Mouse (Mus musculus) neural tube, postnatal 0 days (tissue): ENCODE results near the gene Lrrc20. TPM values are rescaled to one million over a fixed set of nuclear protein-coding genes. Genes with fewer than 3 reads are reported as not detected.

ENCODE experiments used
- polyA plus RNA-seq: library from polyadenylated mRNA; unstranded; fragments of >200 nt; fragmentation: Nextera tagmentation; extraction: Ambion mirVana; gene quantifications from 2 replicates; pipeline ENCODE4 v1.2.1, GENCODE M21; 2015

The Lrrc20 gene
- 7.7 and 8.7 TPM in 2 replicates for polyA plus RNA-seq

GRCm38 (mm10) chr10:61475594-61476439, at the start of gene Lrrc20:
Gene Lrrc20, plus strand, starts transcription at chr10:61475801.

DNA sequence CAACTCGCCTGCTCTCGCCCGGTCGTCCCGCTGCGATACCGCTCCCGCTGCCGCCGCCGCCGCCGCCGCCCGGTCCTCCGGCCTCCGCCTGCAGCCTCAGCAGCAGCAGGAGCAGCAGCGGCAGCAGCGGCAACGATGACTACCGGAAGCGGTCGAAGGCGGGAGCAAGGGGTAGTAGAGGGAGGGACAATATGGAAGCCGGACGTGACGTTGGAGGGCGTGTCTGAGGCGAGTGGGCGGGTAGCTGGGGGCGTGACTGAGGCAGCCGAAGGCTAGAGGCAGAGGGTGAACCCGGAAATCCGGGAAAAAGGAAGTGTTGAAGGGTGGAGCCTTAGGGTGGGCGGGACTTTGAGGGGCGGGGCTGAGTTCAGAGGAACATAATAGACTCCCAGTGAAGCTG, 23.0 kb upstream of the Lrrc20 start, which contains the start of gene Eif4ebp2:
Gene Eif4ebp2 (minus strand): TSS at position 17 of the 400 bp plus-strand sequence.

Other genes with a start within 250 kb of the Lrrc20 start
- 0.32 and 0.36 TPM in 2 replicates for gene Adamts14, start 202.4 kb upstream of the Lrrc20 start, polyA plus RNA-seq
- 0.12 TPM in 1 of 2 replicates, not detected in the other for gene Prf1, start 178.0 kb upstream of the Lrrc20 start, polyA plus RNA-seq
- gene Pald1, start 92.3 kb upstream of the Lrrc20 start, polyA plus RNA-seq, result 16.3 and 19.1 TPM in 2 replicates
- 0.26 and 0.42 TPM in 2 replicates for gene Nodal, start 57.8 kb upstream of the Lrrc20 start, polyA plus RNA-seq
- 43.4 and 43.7 TPM in 2 replicates for gene Eif4ebp2, start 23.1 kb upstream of the Lrrc20 start, polyA plus RNA-seq
- 1.6 and 2.6 TPM in 2 replicates for gene Npffr1, start 119.7 kb downstream of the Lrrc20 start, polyA plus RNA-seq
- 173 and 178 TPM in 2 replicates for gene Ppa1, start 172.8 kb downstream of the Lrrc20 start, polyA plus RNA-seq
- 162 and 166 TPM in 2 replicates for gene Sar1a, start 204.5 kb downstream of the Lrrc20 start, polyA plus RNA-seq
- 36.2 and 37.1 TPM in 2 replicates for gene Tysnd1, start 219.7 kb downstream of the Lrrc20 start, polyA plus RNA-seq
- gene Aifm2, start 239.5 kb downstream of the Lrrc20 start, polyA plus RNA-seq, result 22.2 and 23.4 TPM in 2 replicates